Mouse (Mus musculus) CH12.LX (cell line): ENCODE results near the gene Ttll11. TPM values are rescaled to one million over a fixed set of nuclear protein-coding genes. Genes with fewer than 3 reads are reported as not detected.

Experiments
- DNase-seq: peaks from one replicate; pipeline ENCODE4 v3.0.0-alpha.2; 2013; ENCODE audit errors: extremely low read depth
- H3K27ac ChIP-seq: 2 replicates; pipeline ENCODE4 v1.5.1; 2012; ENCODE audit warnings: low read depth, mild to moderate bottlenecking, control low read depth, moderate library complexity; ENCODE audit not compliant: insufficient read depth
- H3K27me3 ChIP-seq: replicated peaks from 2 replicates; pipeline ENCODE3; 2012; ENCODE audit warnings: inconsistent platforms
- H3K36me3 ChIP-seq, 2 experiments: replicated peaks in 1 of 2; 2 replicates each; pipeline versions ENCODE3 to v1.6.1; 2012; ENCODE audit warnings: inconsistent platforms in 1 of 2, low read length in 1 of 2, mild to moderate bottlenecking in 1 of 2, mixed read lengths in 1 of 2, moderate library complexity in 1 of 2; ENCODE audit not compliant: control insufficient read depth in 1 of 2, insufficient read depth in 1 of 2
- H3K4me1 ChIP-seq, 2 experiments: 2 replicates each; pipeline ENCODE4 v1.6.1; 2012; ENCODE audit warnings: inconsistent platforms in 1 of 2, moderate library complexity in 1 of 2; ENCODE audit not compliant: insufficient read depth in 2 of 2, control insufficient read depth in 1 of 2
- H3K4me2 ChIP-seq: 2 replicates; pipeline ENCODE4 v1.6.1; 2012; ENCODE audit warnings: low read depth, mild to moderate bottlenecking, control low read depth; ENCODE audit not compliant: poor library complexity, insufficient read depth, severe bottlenecking
- H3K4me3 ChIP-seq, 3 experiments: fragments of 150-350 bp in 1 of 3; sonication (generic) in 1 of 3; replicated peaks in 1 of 3; 2 replicates each; pipeline versions ENCODE3 to v1.5.1; 2011 to 2012; ENCODE audit warnings: low read depth in 2 of 3, low read length in 2 of 3, mild to moderate bottlenecking in 2 of 3, moderate library complexity in 2 of 3, control low read depth in 1 of 3, improper control_type of control experiment in 1 of 3, inconsistent platforms in 1 of 3, mixed read lengths in 1 of 3; ENCODE audit not compliant: poor library complexity in 1 of 3
- H3K79me2 ChIP-seq: replicated peaks from 2 replicates; pipeline ENCODE4 v1.6.1; 2012; ENCODE audit warnings: mild to moderate bottlenecking, moderate library complexity; ENCODE audit not compliant: control insufficient read depth, poor library complexity, insufficient read depth, severe bottlenecking; ENCODE audit errors: extremely low read depth
- H3K9ac ChIP-seq: 2 replicates; pipeline ENCODE4 v1.6.1; 2012; ENCODE audit warnings: low read depth, mild to moderate bottlenecking, control low read depth, moderate library complexity; ENCODE audit not compliant: insufficient read depth
- H3K9me3 ChIP-seq: replicated peaks from 2 replicates; pipeline ENCODE3; 2012; ENCODE audit warnings: low read length, inconsistent platforms, mixed read lengths
- BHLHE40 ChIP-seq: IDR thresholded peaks from 2 replicates; pipeline ENCODE4 v1.6.1; 2011; ENCODE audit warnings: mild to moderate bottlenecking, low read depth, low read length, improper control_type of control experiment
- CHD1 ChIP-seq: IDR thresholded peaks from 2 replicates; pipeline ENCODE4 v1.6.1; 2012; ENCODE audit warnings: low read depth, low read length, improper control_type of control experiment, inconsistent platforms
- CHD2 ChIP-seq: IDR thresholded peaks from 2 replicates; pipeline ENCODE4 v1.6.1; 2011; ENCODE audit warnings: low read length, improper control_type of control experiment
- E2F4 ChIP-seq: IDR thresholded peaks from 2 replicates; pipeline ENCODE4 v1.6.1; 2011; ENCODE audit warnings: low read depth, low read length, improper control_type of control experiment; ENCODE audit not compliant: insufficient replicate concordance
- ELF1 ChIP-seq: IDR thresholded peaks from 2 replicates; pipeline ENCODE4 v1.6.1; 2014; ENCODE audit warnings: low read depth, mild to moderate bottlenecking, inconsistent platforms, low read length, improper control_type of control experiment
- GABPA ChIP-seq: IDR thresholded peaks from 2 replicates; pipeline ENCODE4 v1.6.1; 2012; ENCODE audit warnings: low read depth, low read length, improper control_type of control experiment, inconsistent platforms; ENCODE audit not compliant: insufficient replicate concordance
- HCFC1 ChIP-seq: IDR thresholded peaks from 2 replicates; pipeline ENCODE4 v1.6.1; 2012; ENCODE audit warnings: low read depth, mild to moderate bottlenecking, inconsistent platforms, low read length, improper control_type of control experiment
- JUN ChIP-seq: IDR thresholded peaks from 2 replicates; pipeline ENCODE4 v1.6.1; 2011; ENCODE audit warnings: low read depth, mild to moderate bottlenecking, low read length, improper control_type of control experiment, moderate library complexity; ENCODE audit not compliant: insufficient read depth
- JUND ChIP-seq: conservative IDR thresholded peaks from 2 replicates; pipeline ENCODE4 v1.6.1; 2011; ENCODE audit warnings: low read depth, low read length, improper control_type of control experiment
- MAFK ChIP-seq: IDR thresholded peaks from 2 replicates; pipeline ENCODE4 v1.6.1; 2011; ENCODE audit warnings: low read length, improper control_type of control experiment; ENCODE audit not compliant: insufficient replicate concordance
- MAX ChIP-seq: IDR thresholded peaks from 2 replicates; pipeline ENCODE4 v1.6.1; 2011; ENCODE audit warnings: low read length, improper control_type of control experiment
- MAZ ChIP-seq: IDR thresholded peaks from 2 replicates; pipeline ENCODE4 v1.6.1; 2012; ENCODE audit warnings: low read depth, mild to moderate bottlenecking, inconsistent platforms, low read length, improper control_type of control experiment, moderate library complexity
- MEF2A ChIP-seq: IDR thresholded peaks from 2 replicates; pipeline ENCODE4 v1.6.1; 2014; ENCODE audit warnings: low read depth, mild to moderate bottlenecking, inconsistent platforms, low read length, improper control_type of control experiment, borderline replicate concordance
- MXI1 ChIP-seq: IDR thresholded peaks from 2 replicates; pipeline ENCODE4 v1.6.1; 2011; ENCODE audit warnings: mild to moderate bottlenecking, low read depth, low read length, improper control_type of control experiment
- MYC ChIP-seq: IDR thresholded peaks from 2 replicates; pipeline ENCODE4 v1.6.1; 2011; ENCODE audit warnings: low read depth, mild to moderate bottlenecking, improper control_type of control experiment, low read length
- NELFE ChIP-seq: IDR thresholded peaks from 2 replicates; pipeline ENCODE4 v1.6.1; 2011; ENCODE audit warnings: low read depth, low read length, improper control_type of control experiment
- NRF1 ChIP-seq: IDR thresholded peaks from 2 replicates; pipeline ENCODE4 v1.6.1; 2014; ENCODE audit warnings: low read depth, mild to moderate bottlenecking, inconsistent platforms, low read length, improper control_type of control experiment, moderate library complexity
- PAX5 ChIP-seq: IDR thresholded peaks from 2 replicates; pipeline ENCODE4 v1.6.1; 2012; ENCODE audit warnings: low read length, inconsistent platforms, mixed read lengths
- POLR2AphosphoS2 ChIP-seq: IDR thresholded peaks from 2 replicates; pipeline ENCODE4 v1.6.1; 2011; ENCODE audit warnings: low read depth, low read length, improper control_type of control experiment
- RAD21 ChIP-seq: IDR thresholded peaks from 2 replicates; pipeline ENCODE4 v1.6.1; 2011; ENCODE audit warnings: low read depth, mild to moderate bottlenecking, low read length, improper control_type of control experiment, moderate library complexity
- RCOR1 ChIP-seq: conservative IDR thresholded peaks from 2 replicates; pipeline ENCODE4 v1.6.1; 2012; ENCODE audit warnings: low read depth, mild to moderate bottlenecking, inconsistent platforms, low read length, improper control_type of control experiment
- SIN3A ChIP-seq: IDR thresholded peaks from 2 replicates; pipeline ENCODE4 v1.6.1; 2012; ENCODE audit warnings: low read length, improper control_type of control experiment, inconsistent platforms
- SMC3 ChIP-seq: IDR thresholded peaks from 2 replicates; pipeline ENCODE4 v1.6.1; 2011; ENCODE audit warnings: low read depth, low read length, improper control_type of control experiment
- TCF12 ChIP-seq: IDR thresholded peaks from 2 replicates; pipeline ENCODE4 v1.6.1; 2014; ENCODE audit warnings: low read depth, mild to moderate bottlenecking, inconsistent platforms, low read length, improper control_type of control experiment
- UBTF ChIP-seq: IDR thresholded peaks from 2 replicates; pipeline ENCODE4 v1.6.1; 2012; ENCODE audit warnings: low read depth, mild to moderate bottlenecking, inconsistent platforms, low read length, improper control_type of control experiment, moderate library complexity
- USF1 ChIP-seq: IDR thresholded peaks from 2 replicates; pipeline ENCODE4 v1.6.1; 2014; ENCODE audit warnings: low read depth, mild to moderate bottlenecking, inconsistent platforms, low read length, improper control_type of control experiment
- ZC3H11A ChIP-seq: IDR thresholded peaks from 2 replicates; pipeline ENCODE4 v1.6.1; 2012; ENCODE audit warnings: low read depth, mild to moderate bottlenecking, inconsistent platforms, low read length, improper control_type of control experiment
- ZMIZ1 ChIP-seq: IDR thresholded peaks from 2 replicates; pipeline ENCODE4 v1.6.1; 2012; ENCODE audit warnings: low read depth, mild to moderate bottlenecking, inconsistent platforms, low read length, improper control_type of control experiment
- ZNF384 ChIP-seq: IDR thresholded peaks from 2 replicates; pipeline ENCODE4 v1.6.1; 2012; ENCODE audit warnings: low read depth, low read length, improper control_type of control experiment, inconsistent platforms
- dilution Hi-C: fragments of 300-500 bp; cut with MboI; formaldehyde crosslinking; loops from 2 replicates; pipeline ENCODE4 v1.14.3; 2020; ENCODE audit warnings: low sequenced_read_pairs; ENCODE audit not compliant: extremely low pct_unique_long_range_greater_than_20kb, extremely low pct_ligation_motif_present
- in situ Hi-C: fragments of 300-500 bp; cut with MboI; formaldehyde crosslinking; loops from 3 replicates; pipeline ENCODE4 v1.14.3; 2019; ENCODE audit warnings: low sequenced_read_pairs, low pct_ligation_motif_present, low pct_unique_long_range_greater_than_20kb, mixed read lengths
- polyA plus RNA-seq: library from polyadenylated mRNA; unstranded; fragments of >175 nt; gene quantifications from 2 replicates; pipeline ENCODE4 v1.2.1, GENCODE M21; 2012; ENCODE audit warnings: low read depth; ENCODE audit not compliant: insufficient read length
- total RNA-seq, 2 experiments: library from RNA; depleted of rRNA; stranded (reverse); fragments of 300-350 nt in 1 of 2; fragments of >200 nt in 1 of 2; gene quantifications; 2 replicates each; pipeline ENCODE4 v1.2.3; 2012 to 2014

Ttll11 gene
- total and polyA plus RNA-seq, 3 experiments, result 0.04 to 0.31 (median 0.11) TPM

DNA sequence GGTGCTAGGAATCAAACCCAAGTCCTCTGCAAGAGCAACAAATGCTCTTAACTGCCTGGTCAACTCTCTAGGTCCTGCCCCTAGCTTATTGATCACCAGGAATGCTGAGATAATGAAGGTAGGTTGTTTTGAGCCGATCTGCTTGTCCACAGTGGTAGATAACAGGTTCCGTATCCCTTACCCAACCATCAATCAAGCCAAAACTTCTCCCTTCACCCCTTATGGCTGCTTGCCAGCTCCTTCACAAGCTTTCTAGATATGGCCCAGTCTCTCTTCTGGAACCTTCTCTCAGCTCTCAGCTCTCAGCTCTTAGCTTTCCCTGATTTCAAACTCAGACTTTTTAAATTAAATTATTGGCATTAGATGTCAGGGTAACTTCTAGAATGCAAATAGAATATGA lies 85.2 kb downstream of the Ttll11 start:
- H3K27ac ChIP-seq, result no peak overlapping the region
- DNase-seq, result no peak
- peaks cover 19 to 28% of the 10 kb centered on the region in 2 experiments for H3K4me1 ChIP-seq
- no peaks in the 10 kb centered on the region for H3K9me3 ChIP-seq
- H3K4me2 ChIP-seq, result no peak overlapping the region
- H3K36me3 ChIP-seq, result no peaks in the 10 kb centered on the region
- no peaks in the 10 kb centered on the region for H3K79me2 ChIP-seq
- no peaks in the 10 kb centered on the region for H3K27me3 ChIP-seq
- H3K4me3 ChIP-seq, result no peak overlapping the region
- in situ Hi-C loops, result no loop called here
- TF ChIP-seq MEF2A (no peak), GABPA (no peak), PAX5 (no peak), UBTF (no peak), MAX (no peak), NELFE (no peak), NRF1 (no peak), MYC (no peak), MXI1 (no peak), MAZ (no peak), CHD2 (no peak), CHD1 (no peak), ZC3H11A (no peak)
- TF ChIP-seq, all 38 proteins: peak for 0
- H3K9ac ChIP-seq, result no peak overlapping the region
- dilution Hi-C loops, result no loop called here

DNA sequence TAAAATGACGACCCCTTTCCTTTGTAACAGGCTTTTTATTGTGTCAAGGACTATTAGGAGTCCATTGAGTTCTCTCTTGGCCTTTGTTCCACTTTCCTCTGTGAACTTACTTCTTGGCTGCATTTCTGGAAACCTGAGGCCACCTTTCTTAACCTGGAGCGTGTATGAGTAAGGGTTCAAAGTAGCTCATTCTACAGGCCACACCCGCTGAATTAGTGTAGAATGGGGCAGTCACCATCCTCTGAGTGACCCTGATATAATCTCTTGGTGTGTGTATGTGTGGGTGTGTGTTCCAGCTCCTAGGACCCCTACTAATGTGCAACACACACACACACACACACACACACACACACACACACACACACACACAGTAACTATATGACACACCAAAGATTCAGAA lies 89.1 kb downstream of the Ttll11 start:
- in situ Hi-C loops, result no loop called here

GRCm38 (mm10) chr2:35889776-35890175 lies 89.9 kb downstream of the Ttll11 start:
- no peak for DNase-seq
- Histone ChIP-seq H3K9ac (no peak overlapping the region), H3K4me3 (no peak overlapping the region)
- TF ChIP-seq SMC3 (no peak), MYC (no peak), HCFC1 (no peak), JUND (no peak), GABPA (no peak), USF1 (no peak), MAZ (no peak), POLR2AphosphoS2 (no peak), ZMIZ1 (no peak), MAFK (no peak), RCOR1 (no peak), NELFE (no peak), RAD21 (no peak), JUN (no peak), MXI1 (no peak), SIN3A (no peak), BHLHE40 (no peak)

More for the DNA sequence above, 89.1 kb downstream of the Ttll11 start:
- H3K27me3 ChIP-seq, result no peaks in the 10 kb centered on the region
- dilution Hi-C loops, result no loop called here
- no peaks in the 10 kb centered on the region for H3K79me2 ChIP-seq
- no peak overlapping the region for H3K9ac ChIP-seq
- no peak overlapping the region for H3K4me2 ChIP-seq
- no peak overlapping the region for H3K27ac ChIP-seq
- TF ChIP-seq USF1, result no peak
- TF ChIP-seq ZNF384, result no peak
- no peak for TF ChIP-seq SMC3
- no peak for TF ChIP-seq ELF1
- no peak for TF ChIP-seq TCF12
- TF ChIP-seq UBTF, result no peak
- no peak for TF ChIP-seq SIN3A
- no peak for TF ChIP-seq ZMIZ1
- TF ChIP-seq E2F4, result no peak
- no peaks in the 10 kb centered on the region for H3K36me3 ChIP-seq
- no peaks in the 10 kb centered on the region for H3K9me3 ChIP-seq
- H3K4me1 ChIP-seq, result no peaks in the 10 kb centered on the region
- DNase-seq, result no peak
- H3K4me3 ChIP-seq, result no peak overlapping the region

More at GRCm38 (mm10) chr2:35889776-35890175, 89.9 kb downstream of the Ttll11 start:
- Histone ChIP-seq H3K4me1 (no peaks in the 10 kb centered on the region), H3K36me3 (no peaks in the 10 kb centered on the region), H3K9me3 (no peaks in the 10 kb centered on the region), H3K79me2 (no peaks in the 10 kb centered on the region), H3K4me2 (no peak overlapping the region), H3K27ac (no peak overlapping the region), H3K27me3 (no peaks in the 10 kb centered on the region)
- in situ Hi-C loops, result no loop called here
- dilution Hi-C loops, result no loop called here
